Mouse (Mus musculus) stomach, embryonic 15.5 days (tissue): ENCODE data around the gene Dhx37. TPM values are rescaled to one million over a fixed set of nuclear protein-coding genes. Genes with fewer than 3 reads are reported as not detected.
A peak's percentile ranks its signal among the peaks of the same experiment; 100 is the strongest.

Experiments used
- ATAC-seq: fragments of 200-750 bp; cut with Nextera tagmentation; 2 replicates; pipeline ENCODE4 v1.8.0; 2017; ENCODE audit warnings: low read depth, moderate number of reproducible peaks, moderate TSS enrichment; ENCODE audit not compliant: insufficient read depth, low FRiP score
- H3K27ac ChIP-seq: fragments of 300-500 bp; sonication (generic); 2 replicates; pipeline ENCODE4 v1.5.1; 2015; ENCODE audit warnings: mild to moderate bottlenecking, inconsistent platforms
- H3K27me3 ChIP-seq: fragments of 300-500 bp; sonication (generic); replicated peaks from 2 replicates; pipeline ENCODE4 v1.6.1; 2015; ENCODE audit warnings: inconsistent platforms
- H3K36me3 ChIP-seq: fragments of 300-500 bp; sonication (generic); 2 replicates; pipeline ENCODE4 v1.6.1; 2015; ENCODE audit warnings: inconsistent platforms
- H3K4me1 ChIP-seq: fragments of 300-500 bp; sonication (generic); 2 replicates; pipeline ENCODE4 v1.6.1; 2015; ENCODE audit warnings: inconsistent platforms
- H3K4me2 ChIP-seq: fragments of 300-500 bp; sonication (generic); 2 replicates; pipeline ENCODE4 v1.6.1; 2015; ENCODE audit warnings: mild to moderate bottlenecking, inconsistent platforms
- H3K4me3 ChIP-seq: fragments of 300-500 bp; sonication (generic); replicated peaks from 2 replicates; pipeline ENCODE4 v1.5.1; 2015; ENCODE audit warnings: inconsistent platforms
- H3K9ac ChIP-seq: fragments of 300-500 bp; sonication (generic); 2 replicates; pipeline ENCODE4 v1.6.1; 2015; ENCODE audit warnings: inconsistent platforms
- H3K9me3 ChIP-seq: fragments of 300-500 bp; sonication (generic); 2 replicates; pipeline ENCODE4 v1.6.1; 2016; ENCODE audit warnings: inconsistent platforms
- WGBS: fragments of 180-500 bp; shearing (Covaris S2); methylation state at CpG from one replicate; pipeline ENCODE4 v1.1.7; 2015; 5-methylcytosine and 5-hydroxymethylcytosine counted together
- polyA plus RNA-seq: library from polyadenylated mRNA; unstranded; fragments of >200 nt; fragmentation: Nextera tagmentation; extraction: Ambion mirVana; gene quantifications from 2 replicates; pipeline ENCODE4 v1.2.1, GENCODE M21; 2015

Gene Dhx37
- polyA plus RNA-seq, 1 experiment from 2014 or later, result 11.5 TPM

- H3K9me3 ChIP-seq, result no peaks in the 10 kb centered on the region
- H3K36me3 ChIP-seq, result peaks cover 12% of the 10 kb centered on the region
- H3K4me1 ChIP-seq, result 0 out of 2 replicates have a peak, but pooled peaks cover 3% of the 10 kb centered on the region
- no peak overlapping the region for H3K9ac ChIP-seq
- no peak overlapping the region for H3K27ac ChIP-seq
- no peak overlapping the region for H3K4me3 ChIP-seq
- H3K27me3 ChIP-seq, result no peaks in the 10 kb centered on the region
- ATAC-seq, result no peak
- WGBS, result 70% methylated on average over 3 of the region's 3 CpGs
- no peak overlapping the region for H3K4me2 ChIP-seq
Measured at GRCm38 (mm10) chr5:125383637-125384420, 50.1 kb downstream of the Dhx37 start.

GRCm38 (mm10) chr5:125382673-125383558, 51.0 kb downstream of the Dhx37 start:
- Histone ChIP-seq H3K27me3 (no peaks in the 10 kb centered on the region), H3K9ac (no peak overlapping the region), H3K4me1 (0 out of 2 replicates have a peak, but pooled peaks cover 3% of the 10 kb centered on the region), H3K27ac (no peak overlapping the region), H3K36me3 (peaks cover 12% of the 10 kb centered on the region), H3K4me2 (no peak overlapping the region), H3K9me3 (no peaks in the 10 kb centered on the region), H3K4me3 (no peak overlapping the region)
- 0 out of 2 replicates have a peak, but pooled peaks have one; percentile 32 for ATAC-seq
- WGBS, result 51% methylated on average over 6 of the region's 6 CpGs

- Histone ChIP-seq H3K27me3 (no peaks in the 10 kb centered on the region), H3K9me3 (no peaks in the 10 kb centered on the region), H3K9ac (no peak overlapping the region), H3K4me3 (no peak overlapping the region), H3K27ac (no peak overlapping the region), H3K36me3 (peaks cover 12% of the 10 kb centered on the region), H3K4me2 (no peak overlapping the region), H3K4me1 (0 out of 2 replicates have a peak, but pooled peaks cover 3% of the 10 kb centered on the region)
- peak; percentile 10; the same call in 1 of the 2 replicates for ATAC-seq
- 72% methylated on average over 5 of the region's 5 CpGs for WGBS
Measured at GRCm38 (mm10) chr5:125381954-125382672, 51.8 kb downstream of the Dhx37 start.

GRCm38 (mm10) chr5:125378919-125379318, 55.0 kb downstream of the Dhx37 start:
- H3K4me1 ChIP-seq, result no peaks in the 10 kb centered on the region
- H3K4me2 ChIP-seq, result no peak overlapping the region
- no peaks in the 10 kb centered on the region for H3K9me3 ChIP-seq
- ATAC-seq, result no peak
- no peak overlapping the region for H3K4me3 ChIP-seq
- 83% methylated on average over 5 of the region's 5 CpGs for WGBS
- no peaks in the 10 kb centered on the region for H3K36me3 ChIP-seq
- no peak overlapping the region for H3K27ac ChIP-seq
- H3K9ac ChIP-seq, result no peak overlapping the region
- no peaks in the 10 kb centered on the region for H3K27me3 ChIP-seq

- Histone ChIP-seq H3K4me3 (no peak overlapping the region), H3K27me3 (no peaks in the 10 kb centered on the region), H3K4me2 (no peak overlapping the region), H3K36me3 (no peaks in the 10 kb centered on the region), H3K4me1 (no peaks in the 10 kb centered on the region), H3K9me3 (no peaks in the 10 kb centered on the region), H3K27ac (no peak overlapping the region), H3K9ac (no peak overlapping the region)
- no peak for ATAC-seq
- WGBS, result 68% methylated on average over 7 of the region's 7 CpGs
Measured at GRCm38 (mm10) chr5:125377214-125377613, 56.7 kb downstream of the Dhx37 start.

DNA sequence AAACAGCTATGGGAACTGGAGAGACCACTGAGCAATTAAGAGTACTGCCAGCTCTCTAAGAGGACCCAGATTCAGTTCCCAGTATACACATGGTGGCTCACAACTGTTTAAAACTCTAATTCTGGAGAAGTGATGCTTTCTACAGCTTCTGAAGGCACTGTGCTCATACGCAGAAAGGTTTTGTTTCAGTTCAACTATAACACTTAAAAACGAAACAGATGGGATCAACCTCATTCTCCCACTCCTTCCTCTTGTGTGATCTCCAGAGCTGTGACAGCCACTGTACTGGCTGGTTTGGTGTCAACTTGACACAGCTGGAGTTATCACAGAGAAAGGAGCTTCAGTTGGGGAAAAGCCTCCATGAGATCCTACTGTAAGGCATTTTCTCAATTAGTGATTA, 58.0 kb downstream of the Dhx37 start:
- no peaks in the 10 kb centered on the region for H3K9me3 ChIP-seq
- H3K4me2 ChIP-seq, result no peak overlapping the region
- H3K36me3 ChIP-seq, result no peaks in the 10 kb centered on the region
- 86% methylated on average over 2 of the region's 2 CpGs for WGBS
- no peak overlapping the region for H3K4me3 ChIP-seq
- no peak overlapping the region for H3K27ac ChIP-seq
- H3K27me3 ChIP-seq, result no peaks in the 10 kb centered on the region
- no peak for ATAC-seq
- no peak overlapping the region for H3K9ac ChIP-seq
- H3K4me1 ChIP-seq, result no peaks in the 10 kb centered on the region

DNA sequence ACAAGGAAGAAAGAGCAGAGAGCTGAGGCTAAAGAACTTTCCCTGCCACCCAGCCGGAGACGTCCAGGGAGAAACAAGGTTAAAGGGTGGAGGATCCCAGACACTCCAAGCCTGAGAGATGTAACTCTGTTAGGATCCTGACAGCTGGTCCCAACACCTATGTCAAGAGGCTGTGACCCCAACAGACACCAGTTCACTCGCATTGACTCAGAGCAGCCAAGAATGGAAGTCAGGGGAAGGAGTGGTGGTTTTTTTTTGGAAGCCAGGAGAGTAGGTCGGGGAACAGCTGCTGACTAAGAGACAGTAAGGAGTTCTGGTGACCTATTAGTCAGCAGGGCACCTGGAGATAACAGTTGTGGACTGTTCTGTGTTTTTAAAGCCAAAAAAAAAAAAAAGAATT, 61.9 kb downstream of the Dhx37 start:
- Histone ChIP-seq H3K9me3 (no peaks in the 10 kb centered on the region), H3K9ac (no peak overlapping the region), H3K27me3 (no peaks in the 10 kb centered on the region), H3K4me2 (no peak overlapping the region), H3K36me3 (no peaks in the 10 kb centered on the region), H3K4me3 (no peak overlapping the region), H3K27ac (no peak overlapping the region), H3K4me1 (no peaks in the 10 kb centered on the region)
- no peak for ATAC-seq
- 80% methylated on average over 4 of the region's 4 CpGs for WGBS

- no peak for ATAC-seq
- Histone ChIP-seq H3K4me1 (no peaks in the 10 kb centered on the region), H3K9ac (no peak overlapping the region), H3K36me3 (no peaks in the 10 kb centered on the region), H3K27ac (no peak overlapping the region), H3K9me3 (no peaks in the 10 kb centered on the region), H3K27me3 (no peaks in the 10 kb centered on the region), H3K4me2 (no peak overlapping the region), H3K4me3 (no peak overlapping the region)
- 75% methylated on average over 7 of the region's 7 CpGs for WGBS
Measured at GRCm38 (mm10) chr5:125370950-125371693, 62.8 kb downstream of the Dhx37 start.

DNA sequence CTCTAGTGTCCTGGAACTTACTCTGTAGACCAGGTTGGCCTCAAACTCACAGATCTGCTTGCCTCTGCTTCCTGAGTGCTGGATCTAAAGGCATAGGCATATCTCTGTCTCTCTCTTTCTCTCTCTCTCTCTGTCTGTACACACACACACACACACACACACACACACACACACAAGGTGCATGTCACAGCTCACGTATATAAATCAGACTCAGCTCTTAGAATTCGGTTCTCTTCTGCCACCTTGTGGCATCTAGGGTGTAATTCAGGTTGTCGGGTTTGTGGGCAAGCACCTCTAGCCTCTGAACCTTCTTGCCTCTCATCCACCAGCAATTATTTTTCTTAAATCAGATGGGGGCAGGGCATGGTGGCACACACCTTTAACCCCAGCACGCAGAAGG, 65.4 kb downstream of the Dhx37 start:
- no peak overlapping the region for H3K4me2 ChIP-seq
- no peak overlapping the region for H3K4me3 ChIP-seq
- WGBS, result 1% methylated on average over 4 of the region's 4 CpGs
- no peak overlapping the region for H3K27ac ChIP-seq
- no peak overlapping the region for H3K9ac ChIP-seq
- H3K9me3 ChIP-seq, result no peaks in the 10 kb centered on the region
- H3K4me1 ChIP-seq, result no peaks in the 10 kb centered on the region
- H3K36me3 ChIP-seq, result no peaks in the 10 kb centered on the region
- no peaks in the 10 kb centered on the region for H3K27me3 ChIP-seq
- ATAC-seq, result 0 out of 2 replicates have a peak, but pooled peaks have one; percentile 6

DNA sequence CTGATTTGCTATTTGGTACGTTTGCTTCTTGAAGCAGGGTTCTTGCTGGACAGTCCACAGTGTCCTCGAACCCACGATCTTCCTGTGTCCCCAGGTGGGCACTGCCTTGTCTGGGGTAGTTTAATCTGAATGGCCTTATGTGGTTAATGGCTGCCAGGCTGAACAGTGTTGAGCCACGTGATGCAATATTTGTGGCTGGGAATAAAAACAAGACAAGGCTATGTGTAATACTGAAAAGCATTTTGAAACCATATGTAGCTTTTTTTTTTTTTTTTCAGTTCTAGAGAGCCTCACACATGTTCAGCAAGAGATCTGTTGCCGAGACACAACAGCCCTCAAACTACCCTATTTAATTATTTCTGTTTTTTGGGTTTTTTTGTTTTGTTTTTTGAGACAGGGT, 65.8 kb downstream of the Dhx37 start:
- Histone ChIP-seq H3K9me3 (no peaks in the 10 kb centered on the region), H3K4me1 (no peaks in the 10 kb centered on the region), H3K4me3 (no peak overlapping the region), H3K36me3 (no peaks in the 10 kb centered on the region), H3K27ac (no peak overlapping the region), H3K4me2 (no peak overlapping the region), H3K9ac (no peak overlapping the region), H3K27me3 (no peaks in the 10 kb centered on the region)
- ATAC-seq, result no peak
- 73% methylated on average over 5 of the region's 5 CpGs for WGBS

DNA sequence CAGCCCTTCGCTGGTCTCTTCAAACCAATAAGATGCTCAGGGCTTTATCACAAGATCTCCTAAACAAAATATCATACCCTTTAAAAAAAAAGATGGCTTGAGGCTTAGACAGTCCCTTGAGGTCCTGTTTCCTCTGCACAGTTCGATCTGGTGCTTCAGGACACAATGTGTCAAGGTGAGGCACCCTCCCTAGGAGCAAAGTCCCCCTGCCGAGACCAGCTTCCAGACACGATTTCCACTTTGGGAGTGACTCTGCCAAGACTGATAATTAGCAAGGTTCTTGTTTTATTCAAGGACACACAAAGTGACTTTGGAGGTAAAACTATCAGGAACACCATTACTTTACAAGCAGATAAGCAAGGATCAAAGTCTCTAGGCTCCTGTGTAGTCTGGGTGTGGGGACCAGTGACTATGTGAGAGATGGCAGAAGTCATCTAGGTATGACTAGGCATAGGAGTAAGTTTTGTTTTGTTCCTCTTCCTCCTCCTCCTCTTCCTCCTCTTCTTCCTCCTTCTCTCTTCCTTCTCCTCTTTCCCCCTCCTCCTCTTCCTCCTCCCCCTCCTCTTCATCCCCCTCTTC, 69.0 kb downstream of the Dhx37 start:
- WGBS, result 67% methylated on average over 4 of the region's 4 CpGs
- H3K9ac ChIP-seq, result no peak overlapping the region
- ATAC-seq, result no peak
- no peak overlapping the region for H3K4me2 ChIP-seq
- no peaks in the 10 kb centered on the region for H3K36me3 ChIP-seq
- H3K4me3 ChIP-seq, result no peak overlapping the region
- no peak overlapping the region for H3K27ac ChIP-seq
- no peaks in the 10 kb centered on the region for H3K27me3 ChIP-seq
- H3K4me1 ChIP-seq, result no peaks in the 10 kb centered on the region
- H3K9me3 ChIP-seq, result no peaks in the 10 kb centered on the region
